Mouse (Mus musculus): Measurements from ENCODE around the gene Sympk.

Gene Sympk

GRCm38 (mm10) chr7:19024096-19024506, at the start of gene Sympk:
TSS of gene Sympk (plus strand) at chr7:19024377.
- DNase-seq: peak; percentile 90 to 93

DNA sequence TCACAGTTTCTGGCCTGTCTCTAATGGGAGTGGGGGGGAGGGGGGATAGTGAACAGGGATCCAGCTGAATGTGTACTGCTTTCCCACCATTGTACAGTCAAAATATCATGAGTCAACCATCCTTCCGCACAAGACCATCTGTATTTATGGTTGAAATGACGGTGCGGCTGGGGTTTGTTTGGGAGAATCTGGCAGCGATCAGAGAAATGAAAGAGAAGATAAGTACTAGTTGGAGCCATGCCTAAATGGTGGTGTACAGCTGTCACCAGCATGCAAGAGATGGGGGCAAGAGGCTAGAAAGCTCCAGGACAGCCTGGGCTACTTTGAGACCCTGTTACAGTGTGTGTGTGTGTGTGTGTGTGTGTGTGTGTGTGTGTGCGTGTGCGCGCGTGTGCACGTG, 45.8 kb upstream of the Sympk start:
- DNase-seq: no peak

DNA sequence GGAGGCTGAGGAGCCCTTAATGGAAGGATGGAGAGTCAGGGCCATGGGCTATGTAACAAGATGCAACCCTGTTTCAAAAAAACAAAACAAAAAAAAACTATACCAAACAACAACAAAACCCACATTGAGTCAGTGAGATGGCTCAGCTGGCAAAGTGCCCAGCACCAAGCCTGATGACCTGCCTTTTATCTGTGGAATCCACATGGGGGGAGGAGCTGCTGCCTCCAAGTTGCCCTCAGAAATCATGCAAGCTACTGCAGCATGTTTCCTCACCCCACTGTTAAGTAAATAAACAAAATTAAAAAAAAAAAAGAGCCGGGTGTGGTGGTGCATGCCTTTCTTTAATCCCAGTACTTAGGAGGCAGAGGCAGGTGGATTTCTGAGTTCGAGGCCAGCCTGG, 37.7 kb upstream of the Sympk start:
- no peak for DNase-seq

GRCm38 (mm10) chr7:18987100-18987499, 37.1 kb upstream of the Sympk start, which contains the start of gene Nanos2:
TSS of gene Nanos2 (plus strand) at chr7:18987400.
- no peak for DNase-seq

GRCm38 (mm10) chr7:18987747-18988146, 36.4 kb upstream of the Sympk start:
- no peak for DNase-seq

DNA sequence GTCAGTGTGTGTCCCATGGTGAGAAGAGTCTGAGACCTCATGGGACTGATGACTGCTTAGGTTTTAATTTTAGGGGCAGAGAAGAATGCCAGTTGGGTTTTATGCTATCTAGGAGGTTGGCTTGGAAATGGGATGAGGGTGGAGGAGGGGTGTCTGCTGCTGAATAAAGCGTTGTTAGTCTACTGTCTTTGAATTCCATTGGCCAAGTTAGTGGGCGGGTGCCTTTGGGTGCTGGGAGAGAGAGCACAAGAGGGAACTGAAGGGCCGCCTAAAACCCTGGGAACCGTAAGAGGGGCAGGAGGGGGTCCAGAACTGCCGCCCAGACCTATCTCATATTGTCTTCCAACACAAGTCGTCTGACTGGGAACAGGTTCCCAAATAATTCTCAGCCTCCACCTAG, 35.4 kb upstream of the Sympk start:
- DNase-seq: no peak

DNA sequence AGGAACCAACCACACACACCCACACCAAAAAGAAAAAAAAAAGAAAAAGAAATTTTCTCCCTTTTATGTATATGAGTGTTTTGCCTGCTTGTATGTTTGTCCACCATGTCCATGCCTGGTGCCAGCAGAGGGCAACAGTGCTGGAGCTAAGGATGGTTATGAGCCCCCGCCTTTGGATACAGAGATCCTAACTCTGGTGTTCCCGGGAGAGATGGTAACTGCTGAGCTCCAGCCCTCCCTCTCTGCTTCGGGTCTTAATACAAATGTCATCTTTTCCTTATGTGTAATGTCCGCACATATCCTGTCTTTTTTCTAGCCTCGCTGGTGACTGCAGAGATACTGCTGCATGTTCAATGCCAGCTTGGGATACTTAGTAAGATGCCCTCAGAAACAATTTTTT, 34.2 kb upstream of the Sympk start:
- no peak for DNase-seq

GRCm38 (mm10) chr7:18990601-18991295, 33.4 kb upstream of the Sympk start, which contains the start of gene Mypop:
TSS of gene Mypop (plus strand) at chr7:18991245.
- peak; percentile 98 to 100 for DNase-seq

GRCm38 (mm10) chr7:18991660-18992293, 32.4 kb upstream of the Sympk start:
- peak in 1 of 2 experiments; percentile 43 for DNase-seq

- DNase-seq: peak in 1 of 2 experiments; percentile 34
These were observed 31.9 kb upstream of the Sympk start for GRCm38 (mm10) chr7:18992294-18992675.

DNA sequence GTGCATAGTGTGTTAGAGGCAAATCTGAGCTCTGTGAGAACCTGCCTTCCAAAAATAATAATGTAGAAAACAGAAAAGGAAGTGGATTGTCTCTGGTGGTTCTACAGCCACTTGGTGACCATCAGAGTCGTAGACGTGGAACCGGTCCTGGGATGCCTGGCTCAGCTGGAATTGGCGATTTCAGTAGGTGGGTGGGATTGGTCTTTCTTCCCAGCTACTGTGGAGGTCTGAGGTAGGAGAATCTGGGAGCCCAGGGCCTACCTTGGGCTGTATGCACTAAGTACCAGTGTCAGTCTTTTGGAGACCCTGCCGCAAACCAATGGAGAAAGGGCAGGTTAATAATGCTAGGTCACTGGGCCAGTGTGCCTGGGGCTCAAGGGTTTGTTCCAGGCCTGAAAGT, 31.1 kb upstream of the Sympk start:
- no peak for DNase-seq

DNA sequence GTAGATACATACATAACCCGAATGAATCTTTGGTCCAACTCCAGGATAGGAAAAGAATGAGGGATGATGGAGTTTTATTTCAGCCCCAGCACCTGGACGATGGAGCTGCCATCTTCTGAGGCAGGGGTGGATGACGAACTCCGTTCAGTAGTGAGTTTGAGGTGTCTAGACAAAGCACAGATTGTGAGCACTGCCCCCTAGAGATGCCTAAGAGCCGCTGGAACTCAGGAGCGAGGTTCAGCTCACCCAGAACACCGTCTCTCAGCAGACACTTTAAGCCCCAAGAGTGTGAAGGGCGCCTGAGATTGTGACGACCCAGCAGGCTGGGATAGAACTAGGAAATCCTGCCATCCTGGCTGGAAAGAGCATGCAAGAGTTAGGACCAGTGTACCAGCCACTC, 25.3 kb upstream of the Sympk start:
- no peak for DNase-seq

- peak in 1 of 2 experiments; percentile 32 for DNase-seq
These were observed 23.8 kb upstream of the Sympk start for GRCm38 (mm10) chr7:19000421-19000820.

- peak; percentile 81 to 85 for DNase-seq
These were observed 22.9 kb upstream of the Sympk start for GRCm38 (mm10) chr7:19001066-19001806.

DNA sequence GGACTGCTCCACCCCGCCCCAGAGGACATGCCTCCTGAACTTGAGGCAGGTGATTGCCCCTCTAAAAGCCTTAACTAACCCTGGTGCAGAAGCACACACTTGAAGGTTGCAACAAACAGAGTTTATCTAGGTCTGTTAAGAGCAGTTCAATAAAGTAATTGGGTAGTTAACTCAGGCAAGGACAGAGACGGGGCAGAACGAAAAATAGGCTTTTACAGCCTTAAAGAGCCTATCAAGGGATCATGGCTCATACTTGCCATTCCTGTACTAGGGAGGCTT, 22.4 kb upstream of the Sympk start:
- DNase-seq: no peak

DNA sequence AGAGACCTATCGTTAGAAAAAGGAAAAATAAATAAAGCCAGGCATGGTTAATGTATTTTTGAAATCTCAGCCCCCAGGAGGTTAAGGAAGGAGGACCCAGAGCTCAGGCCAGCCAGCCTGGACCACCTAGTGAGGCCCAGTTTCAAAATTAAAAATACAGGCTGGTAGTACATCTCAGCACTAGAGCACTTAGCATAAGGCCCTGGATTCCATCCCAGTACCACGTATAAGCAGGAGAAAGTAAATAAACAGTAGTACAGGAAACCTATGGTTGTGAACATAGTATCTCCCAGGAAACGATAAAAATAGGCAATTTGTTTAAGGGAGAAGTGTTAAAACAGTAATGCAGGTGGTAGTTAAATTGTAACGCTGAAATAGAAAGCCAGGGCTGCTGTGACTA, 22.1 kb upstream of the Sympk start:
- no peak for DNase-seq

GRCm38 (mm10) chr7:19002848-19003498, 21.2 kb upstream of the Sympk start:
- peak; percentile 49 to 56 for DNase-seq

- DNase-seq: peak; percentile 86 to 90
These were observed 20.1 kb upstream of the Sympk start, which contains the start of gene Irf2bp1 for GRCm38 (mm10) chr7:19003902-19004630. TSS of gene Irf2bp1 (plus strand) at chr7:19004044.

DNA sequence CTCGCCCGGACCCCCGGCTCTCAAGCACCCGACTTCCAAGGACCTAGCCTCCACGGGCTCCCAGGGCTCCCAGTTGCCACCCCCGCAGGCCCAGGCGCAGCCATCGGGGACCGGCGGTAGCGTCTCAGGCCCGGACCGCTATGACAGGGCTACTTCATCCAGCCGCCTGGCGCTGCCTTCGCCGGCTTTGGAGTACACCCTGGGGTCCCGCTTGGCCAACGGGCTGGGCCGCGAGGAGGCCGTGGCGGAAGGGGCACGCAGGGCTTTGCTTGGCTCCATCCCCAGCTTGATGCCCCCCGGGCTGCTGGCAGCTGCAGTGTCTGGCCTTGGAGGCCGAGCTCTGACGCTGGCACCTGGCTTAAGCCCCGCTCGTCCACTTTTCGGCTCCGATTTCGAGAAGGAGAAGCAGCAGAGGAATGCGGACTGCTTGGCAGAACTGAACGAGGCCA, 19.5 kb upstream of the Sympk start:
- DNase-seq: no peak

DNA sequence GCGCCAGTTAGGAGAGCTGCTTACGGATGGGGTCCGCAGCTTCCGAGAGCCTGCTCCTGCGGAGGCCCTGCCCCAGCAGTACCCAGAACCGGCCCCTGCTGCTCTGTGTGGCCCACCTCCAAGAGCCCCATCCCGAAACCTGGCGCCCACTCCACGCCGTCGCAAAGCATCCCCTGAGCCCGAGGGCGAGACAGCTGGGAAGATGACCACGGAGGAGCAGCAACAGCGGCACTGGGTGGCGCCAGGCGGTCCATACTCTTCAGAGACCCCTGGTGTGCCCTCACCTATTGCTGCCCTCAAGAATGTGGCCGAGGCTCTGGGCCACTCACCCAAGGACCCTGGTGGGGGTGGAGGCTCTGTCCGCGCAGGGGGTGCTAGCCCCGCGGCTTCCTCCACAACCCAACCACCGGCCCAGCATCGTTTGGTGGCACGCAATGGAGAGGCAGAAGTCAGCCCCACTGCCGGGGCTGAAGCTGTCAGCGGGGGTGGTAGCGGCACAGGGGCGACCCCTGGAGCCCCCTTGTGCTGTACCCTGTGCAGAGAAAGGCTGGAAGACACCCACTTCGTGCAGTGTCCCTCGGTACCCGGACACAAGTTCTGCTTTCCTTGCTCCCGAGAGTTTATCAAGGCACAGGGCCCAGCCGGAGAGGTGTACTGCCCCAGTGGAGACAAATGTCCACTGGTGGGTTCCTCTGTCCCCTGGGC, 18.6 kb upstream of the Sympk start:
- no peak for DNase-seq

- DNase-seq: peak; percentile 69 to 79
These were observed 17.7 kb upstream of the Sympk start for GRCm38 (mm10) chr7:19006476-19006875.

All from spleen, adult 18-20 months (tissue).